Mouse (Mus musculus) neutrophil, adult 65 days (primary cell): ENCODE measurements around the gene Slc7a5. TPM values are rescaled to one million over a fixed set of nuclear protein-coding genes. Genes with fewer than 3 reads are reported as not detected.

ENCODE experiments used
- total RNA-seq: library from RNA; stranded (reverse); gene quantifications from 2 replicates; pipeline ENCODE4 v1.2.4, GENCODE M21; 2023

Gene Slc7a5
- total RNA-seq = 16.0 and 19.5 TPM in 2 replicates

GRCm38 (mm10) chr8:121907587-121908248, at the start of gene Slc7a5:
TSS of gene Slc7a5 (minus strand) at chr8:121907694.

DNA sequence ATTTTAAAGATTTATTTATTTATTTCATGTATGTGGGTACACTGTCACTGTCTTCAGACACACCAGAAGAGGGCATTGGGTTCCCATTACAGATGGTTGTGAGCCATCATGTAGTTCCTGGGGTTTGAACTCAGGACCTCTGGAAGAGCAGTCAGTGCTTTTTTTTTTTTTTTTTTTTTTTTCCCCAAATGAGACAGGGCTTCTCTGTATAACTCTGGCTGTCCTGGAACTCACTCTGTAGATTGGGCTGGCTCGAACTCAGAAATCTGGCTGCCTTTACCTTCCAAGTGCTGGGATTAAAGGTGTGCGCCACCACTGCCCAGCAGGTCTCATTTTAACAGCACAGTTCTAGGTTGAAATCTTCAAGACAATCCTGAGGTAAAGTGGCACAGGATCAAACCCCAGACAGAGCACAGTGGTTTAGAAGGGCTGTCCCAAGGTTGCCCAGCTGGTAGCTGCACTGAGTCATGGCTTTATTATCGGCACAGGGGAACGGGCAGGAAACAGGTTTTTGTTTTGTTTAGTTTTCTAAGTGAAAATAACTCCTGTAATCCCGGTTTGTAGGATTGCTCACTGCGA, 41.8 kb upstream of the Slc7a5 start, which contains the start of gene Banp:
Banp (plus strand) TSS at position 529 of the 579 bp plus-strand sequence.

DNA sequence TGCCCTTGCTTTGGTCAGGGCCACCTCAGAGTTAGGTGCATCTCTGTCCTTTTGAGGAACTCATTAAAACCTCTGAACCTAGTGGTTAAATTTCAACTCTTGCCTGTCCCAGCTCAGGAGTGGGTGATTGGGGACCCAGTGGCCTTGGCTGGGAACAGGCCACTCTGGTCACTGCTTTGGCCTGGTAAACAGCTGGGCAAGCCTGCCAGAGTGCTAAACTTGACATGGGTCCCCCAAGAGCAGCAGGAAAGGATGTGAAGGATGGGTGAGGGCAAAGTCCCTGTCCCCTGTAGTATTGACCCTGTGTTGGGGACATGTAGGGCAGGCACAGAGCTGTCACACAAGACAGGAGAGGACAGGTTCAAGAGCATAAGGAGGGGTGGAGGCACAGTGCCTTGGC, 37.3 kb upstream of the Slc7a5 start, which contains the start of gene Car5a:
Car5a (minus strand) TSS at position 74 of the 400 bp plus-strand sequence.

Other genes starting within 250 kb of the Slc7a5 start
- gene Jph3, start 178.1 kb downstream of the Slc7a5 start, total RNA-seq = 0.16 TPM in 1 of 2 replicates, not detected in the other
- gene Klhdc4, start 78.1 kb downstream of the Slc7a5 start, total RNA-seq = 62.7 and 95.6 TPM in 2 replicates
- not detected in 2 replicates for gene Car5a, start 37.2 kb upstream of the Slc7a5 start, total RNA-seq
- 29.4 and 48.3 TPM in 2 replicates for gene Banp, start 42.1 kb upstream of the Slc7a5 start, total RNA-seq